Mouse (Mus musculus): ENCODE measurements around the gene Tm9sf1.

Gene Tm9sf1

DNA sequence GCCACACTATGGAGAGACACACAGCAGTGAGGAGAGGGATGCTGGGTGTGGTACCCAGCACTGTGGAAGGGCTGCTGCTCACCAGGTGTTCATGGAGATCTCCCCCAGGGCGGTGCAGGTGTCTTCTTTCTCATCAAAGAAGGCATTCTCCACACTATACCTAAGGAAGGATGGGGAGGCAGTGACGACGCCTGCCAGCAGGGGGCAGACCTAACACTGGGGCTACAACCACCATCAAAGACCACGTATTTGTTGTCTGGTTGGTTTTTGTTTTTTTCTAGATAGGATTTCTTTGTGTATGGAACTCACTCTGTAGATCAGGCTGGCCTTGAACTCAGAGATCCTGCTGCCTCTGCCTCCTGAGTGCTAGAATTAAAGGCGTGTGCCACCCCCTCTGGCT, 14.3 kb downstream of the Tm9sf1 start:
- peak; percentile 46 to 72 for DNase-seq

GRCm38 (mm10) chr14:55628077-55628827, 15.4 kb downstream of the Tm9sf1 start:
- no peak for DNase-seq

- DNase-seq = peak in 1 of 2 experiments; percentile 15
These were observed 25.0 kb downstream of the Tm9sf1 start for GRCm38 (mm10) chr14:55618486-55619195.

DNA sequence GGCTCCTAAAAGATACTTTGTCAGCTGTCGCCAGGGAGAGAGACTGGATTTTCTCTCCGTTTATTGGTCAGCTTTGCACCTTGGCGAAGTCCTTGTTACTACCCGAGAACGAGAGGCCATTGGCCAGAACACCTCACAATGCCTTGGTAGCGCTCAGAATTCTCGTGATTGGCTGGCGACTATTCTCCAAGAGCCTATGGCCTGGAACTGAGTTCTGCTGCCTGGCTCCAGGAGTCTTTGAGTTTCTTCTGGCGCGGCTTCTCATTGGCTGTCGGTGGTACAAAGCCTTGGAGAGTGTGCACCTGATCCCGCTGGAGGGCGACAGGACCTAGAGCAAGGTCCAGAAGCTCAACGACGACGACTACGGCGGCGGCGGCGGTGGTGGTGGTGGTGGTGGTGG, 25.8 kb downstream of the Tm9sf1 start, which contains the start of gene Rec8:
Gene Rec8, plus strand, starts transcription at position 216 of the 400 bp plus-strand sequence.
- peak; percentile 53 to 67 for DNase-seq

- no peak for DNase-seq
These were observed 26.8 kb downstream of the Tm9sf1 start for GRCm38 (mm10) chr14:55616844-55617243.

DNA sequence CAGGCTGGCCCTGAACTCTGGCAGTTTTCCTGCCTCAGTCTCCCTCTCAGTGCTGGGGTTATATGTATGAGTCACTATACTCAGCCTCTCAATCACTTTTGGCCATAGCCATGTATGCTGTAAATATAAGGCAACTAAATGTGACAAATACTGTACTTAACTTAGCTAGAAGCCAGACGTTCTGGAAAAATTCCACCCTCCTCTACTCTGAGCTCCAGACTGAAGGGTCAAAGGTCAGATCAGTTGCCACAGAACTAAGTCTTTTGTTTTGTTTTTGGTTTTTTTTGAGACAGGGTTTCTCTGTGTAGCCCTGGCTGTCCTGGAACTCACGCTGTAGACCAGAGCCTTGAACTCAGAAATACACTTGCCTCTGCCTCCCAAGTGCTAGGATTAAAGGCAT, 27.7 kb downstream of the Tm9sf1 start:
- DNase-seq = no peak

- DNase-seq = no peak
These were observed 28.9 kb downstream of the Tm9sf1 start for GRCm38 (mm10) chr14:55614565-55615178.

DNA sequence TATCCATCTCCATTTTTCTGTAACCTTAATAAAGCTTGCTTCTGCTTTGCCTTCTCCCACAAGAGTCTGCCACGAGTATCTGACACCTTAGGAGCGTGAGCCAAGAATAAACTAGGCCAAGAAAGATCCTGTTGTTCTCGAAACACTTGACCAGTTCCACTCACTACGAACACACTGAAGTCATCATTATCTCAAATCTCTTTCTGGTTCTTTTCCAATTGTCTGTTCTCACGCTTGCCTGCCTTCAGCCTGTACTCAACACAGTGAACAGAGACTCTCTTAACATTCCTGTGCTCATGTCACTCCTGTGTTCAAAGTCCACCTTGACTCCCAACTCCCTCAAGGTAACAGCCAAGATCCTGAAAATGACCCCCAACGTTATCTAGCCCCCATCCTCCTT, 30.3 kb downstream of the Tm9sf1 start:
- no peak for DNase-seq

GRCm38 (mm10) chr14:55608339-55608738, 35.3 kb downstream of the Tm9sf1 start:
- no peak for DNase-seq

- no peak for DNase-seq
These were observed 37.7 kb downstream of the Tm9sf1 start for GRCm38 (mm10) chr14:55605743-55606459.

GRCm38 (mm10) chr14:55604823-55605222, 38.8 kb downstream of the Tm9sf1 start:
- no peak for DNase-seq

GRCm38 (mm10) chr14:55603633-55604576, 39.7 kb downstream of the Tm9sf1 start:
- peak; percentile 94 to 96 for DNase-seq

DNA sequence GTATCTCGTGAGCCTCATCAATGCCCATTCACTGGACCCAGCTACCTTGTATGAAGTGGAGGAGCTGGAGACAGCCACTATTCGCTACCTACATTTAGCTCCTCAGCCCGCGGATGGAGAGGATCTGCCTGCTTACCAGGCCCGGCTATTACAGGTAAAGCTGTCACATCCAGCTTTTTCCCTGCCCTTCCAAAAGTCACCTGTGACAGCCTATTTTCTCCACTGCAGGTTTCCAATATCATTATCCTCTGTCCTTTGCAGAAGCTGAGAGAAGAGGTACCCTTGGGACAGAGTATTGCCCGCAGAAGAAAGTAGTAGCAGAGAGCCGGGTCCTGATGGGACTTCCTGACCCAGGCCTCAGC, 40.4 kb downstream of the Tm9sf1 start, which contains the start of gene Irf9:
Gene Irf9, plus strand, starts transcription at position 301 of the 362 bp plus-strand sequence.
- DNase-seq = no peak

DNA sequence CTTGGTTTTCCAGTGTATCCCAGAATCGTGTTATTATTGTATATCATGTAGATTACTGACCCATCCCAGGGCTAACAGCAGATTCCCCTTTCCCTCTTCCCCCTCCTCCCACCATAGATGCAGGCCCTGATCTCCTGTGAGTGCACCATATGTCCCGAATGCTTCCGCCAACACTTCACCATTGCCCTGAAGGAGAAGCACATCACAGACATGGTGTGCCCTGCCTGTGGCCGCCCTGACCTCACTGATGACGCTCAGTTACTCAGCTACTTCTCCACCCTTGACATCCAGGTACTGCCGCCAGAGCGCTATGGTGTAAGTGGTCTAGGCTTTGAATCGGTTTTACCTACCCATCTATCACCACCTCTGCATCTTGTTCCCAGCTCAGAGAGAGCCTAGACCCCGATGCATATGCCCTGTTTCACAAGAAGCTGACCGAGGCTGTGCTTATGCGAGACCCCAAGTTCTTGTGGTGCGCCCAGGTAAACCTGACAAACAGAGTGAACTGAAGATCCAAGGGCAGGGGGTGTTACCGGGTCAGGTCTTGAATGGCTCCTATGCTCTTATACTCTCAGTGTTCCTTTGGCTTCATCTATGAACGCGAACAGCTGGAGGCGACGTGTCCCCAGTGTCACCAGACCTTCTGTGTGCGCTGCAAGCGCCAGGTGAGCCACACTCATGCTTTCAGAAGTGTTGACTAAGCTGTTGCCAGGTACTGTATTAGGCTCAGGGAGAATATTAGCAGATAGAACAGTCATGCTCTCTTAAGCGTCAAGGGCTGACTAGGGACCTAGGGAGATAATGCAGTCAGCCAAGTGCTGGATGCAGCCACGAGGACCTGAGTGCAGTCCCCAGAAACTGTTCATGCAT, 44.9 kb downstream of the Tm9sf1 start:
- DNase-seq = no peak

- DNase-seq = no peak
These were observed 47.4 kb downstream of the Tm9sf1 start for GRCm38 (mm10) chr14:55596036-55596690.

DNA sequence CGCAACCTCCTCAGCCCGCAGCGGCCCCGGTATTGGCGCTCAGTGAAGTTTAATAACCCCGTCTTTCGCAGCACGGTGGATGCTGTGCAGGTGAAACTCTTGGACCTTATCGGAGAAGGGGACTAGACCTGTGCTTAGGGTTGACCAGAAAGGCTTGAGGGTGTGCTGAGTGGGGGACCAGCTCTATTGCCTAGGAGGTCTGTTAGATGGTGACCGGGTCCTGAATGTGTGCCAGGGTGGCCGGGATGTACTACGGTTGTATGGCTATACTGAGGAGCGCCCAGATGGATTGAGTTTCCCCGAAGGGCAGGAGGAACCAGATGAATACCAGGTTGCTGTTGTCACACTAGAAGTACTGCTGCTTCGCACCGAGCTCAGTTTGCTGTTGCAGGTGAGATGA, 51.4 kb downstream of the Tm9sf1 start:
- DNase-seq = no peak

DNA sequence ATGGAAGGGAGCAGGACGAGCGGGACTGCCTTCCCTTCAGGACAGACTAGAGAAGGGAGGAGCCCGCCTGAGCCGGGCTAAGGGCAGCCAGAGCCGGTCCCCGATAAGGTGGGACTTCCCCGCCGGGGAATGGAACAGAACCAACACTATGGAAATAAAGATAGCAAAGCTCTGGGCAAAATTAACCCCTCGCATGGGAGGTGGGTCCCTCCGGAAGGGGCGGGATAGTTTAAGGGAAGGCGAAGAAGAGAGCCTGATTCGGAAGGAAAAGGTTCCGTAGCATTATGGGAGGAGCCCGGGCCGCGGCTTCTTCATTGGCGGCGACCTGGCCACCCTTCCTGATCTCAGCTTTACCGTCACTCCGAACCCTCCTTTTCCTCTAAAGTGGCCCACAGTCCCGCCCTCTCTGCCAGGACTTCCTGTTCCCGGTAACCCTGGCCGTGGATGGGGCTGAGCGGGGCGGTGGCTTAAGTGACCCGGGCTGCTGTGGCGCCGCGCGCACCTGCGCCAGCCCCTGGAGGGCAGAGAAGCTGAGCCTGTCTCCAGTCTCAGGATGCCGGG, 52.2 kb downstream of the Tm9sf1 start, which contains the start of gene Rnf31:
Gene Rnf31, plus strand, starts transcription at position 378 of the 561 bp plus-strand sequence.
- peak; percentile 95 to 97 for DNase-seq

GRCm38 (mm10) chr14:55590748-55591330, 52.8 kb downstream of the Tm9sf1 start, which contains the start of gene Psme2:
Gene Psme2 (minus strand): TSS chr14:55591113.
- DNase-seq = peak; percentile 95 to 97

DNA sequence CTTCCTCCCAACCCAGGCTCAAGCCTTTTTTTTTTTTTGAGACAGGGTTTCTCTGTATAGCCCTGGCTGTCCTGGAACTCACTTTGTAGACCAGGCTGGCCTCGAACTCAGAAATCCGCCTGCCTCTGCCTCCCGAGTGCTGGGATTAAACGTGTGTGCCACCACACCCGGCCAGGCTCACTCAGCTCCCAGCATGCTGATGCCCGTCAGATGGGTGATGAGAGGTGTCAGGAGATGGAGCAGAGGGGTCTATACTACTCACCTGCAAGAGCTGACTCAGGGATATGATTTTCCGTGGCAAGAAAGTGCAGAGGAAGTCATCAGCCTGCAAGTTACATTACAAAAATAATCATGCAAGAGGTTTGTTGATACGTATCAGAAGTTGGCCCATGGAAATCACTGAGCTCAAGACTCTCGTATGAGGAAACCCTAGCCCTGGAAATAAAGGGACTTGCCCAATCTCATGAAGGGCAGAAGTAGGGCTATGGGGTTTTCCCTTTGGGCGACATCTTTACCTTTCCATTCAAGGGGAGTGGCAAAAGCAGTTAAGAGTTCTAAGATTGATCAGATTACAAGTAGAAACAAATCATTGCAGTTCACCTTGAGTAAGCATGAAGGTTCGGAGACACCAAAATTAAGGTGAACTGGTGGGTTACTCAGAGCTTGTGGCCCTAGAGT, 53.7 kb downstream of the Tm9sf1 start:
- no peak for DNase-seq
